Mouse (Mus musculus) G1E (cell line): ENCODE data around the gene Mmp24. TPM values are rescaled to one million over a fixed set of nuclear protein-coding genes. Genes with fewer than 3 reads are reported as not detected.
A peak's percentile ranks its signal among the peaks of the same experiment; 100 is the strongest.
"Not testable (repeated sequence)": the region's sequence is repeated elsewhere in the genome, so short reads cannot be mapped to it uniquely, and the experiment has no call there.

Experiments
- ATAC-seq: 2 replicates; pipeline ENCODE4 v1.8.0; 2016; ENCODE audit warnings: mild to moderate bottlenecking; ENCODE audit not compliant: insufficient number of reproducible peaks, poor library complexity, low FRiP score, severe bottlenecking; ENCODE audit errors: extremely low read depth
- DNase-seq: peaks from one replicate; pipeline ENCODE4 v3.0.0; 2012; ENCODE audit warnings: low spot score
- H3K27me3 ChIP-seq: 2 replicates; pipeline ENCODE4 v1.6.1; 2012; ENCODE audit warnings: mild to moderate bottlenecking, low read length, inconsistent platforms; ENCODE audit not compliant: insufficient read depth
- H3K36me3 ChIP-seq: replicated peaks from 2 replicates; pipeline ENCODE3; 2012; ENCODE audit warnings: mild to moderate bottlenecking, inconsistent platforms
- H3K4me1 ChIP-seq: 2 replicates; pipeline ENCODE4 v1.6.1; 2012; ENCODE audit warnings: low read depth, low read length, inconsistent platforms, mixed read lengths; ENCODE audit not compliant: insufficient read depth
- H3K4me3 ChIP-seq: 2 replicates; pipeline ENCODE4 v1.5.1; 2012; ENCODE audit warnings: low read depth, mild to moderate bottlenecking, inconsistent platforms, low read length, moderate library complexity, mixed read lengths
- H3K9me3 ChIP-seq: replicated peaks from 2 replicates; pipeline ENCODE4 v1.6.1; 2012; ENCODE audit warnings: inconsistent platforms
- CTCF ChIP-seq: IDR thresholded peaks from 2 replicates; pipeline ENCODE4 v1.5.1; 2012; ENCODE audit warnings: low read depth, low read length, inconsistent platforms, mixed read lengths
- GATA1 ChIP-seq: IDR thresholded peaks from 2 replicates; pipeline ENCODE4 v1.6.1; 2012; ENCODE audit warnings: borderline replicate concordance, low read length, inconsistent platforms, mixed read lengths
- GATA2 ChIP-seq: IDR thresholded peaks from 2 replicates; pipeline ENCODE4 v1.6.1; 2012; ENCODE audit warnings: low read depth, low read length, inconsistent platforms, borderline replicate concordance
- POLR2AphosphoS5 ChIP-seq: IDR thresholded peaks from 2 replicates; pipeline ENCODE4 v1.6.1; 2012; ENCODE audit warnings: low read depth, low read length, inconsistent platforms; ENCODE audit not compliant: insufficient replicate concordance
- TAL1 ChIP-seq: conservative IDR thresholded peaks from 2 replicates; pipeline ENCODE4 v1.6.1; 2012; ENCODE audit warnings: low read depth, low read length, inconsistent platforms, mixed read lengths
- polyA plus RNA-seq: library from polyadenylated mRNA; stranded (reverse); fragments of >175 nt; gene quantifications from 2 replicates; pipeline ENCODE4 v1.2.3, GENCODE M21; 2012
- total RNA-seq, 2 experiments: library from RNA; stranded (forward) in 1 of 2; stranded (reverse) in 1 of 2; fragments of 200-1000 nt in 1 of 2; fragments of >200 nt in 1 of 2; fragmentation: Nextera tagmentation in 1 of 2; gene quantifications; 2 replicates each; pipeline ENCODE4 v1.2.3; 2014 to 2017

Gene Mmp24
- total and polyA plus RNA-seq, 3 experiments: 0.05 TPM; not detected in 2

DNA sequence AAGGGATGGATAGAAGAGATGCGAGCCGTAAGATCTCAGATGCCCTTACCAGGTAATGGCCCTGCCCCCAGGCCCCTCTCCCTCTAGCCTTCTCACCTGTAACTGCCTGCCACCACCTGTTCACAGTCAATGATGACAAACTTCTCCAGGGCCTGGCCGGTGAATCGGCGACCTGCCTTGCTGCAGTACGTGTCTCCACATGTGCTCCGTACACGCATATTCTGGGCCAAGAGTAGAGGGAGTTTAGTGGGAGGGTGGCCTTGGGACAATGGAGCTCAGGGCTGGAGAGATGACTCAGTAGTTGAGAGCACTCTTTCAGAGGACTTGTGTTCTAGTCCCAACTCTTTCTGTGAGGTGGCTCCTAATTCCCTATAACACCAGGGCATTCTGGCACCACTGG, 55.7 kb downstream of the Mmp24 start:
- DNase-seq (no peak), ATAC-seq (no peak)
- H3K9me3 ChIP-seq: no peaks in the 10 kb centered on the region
- TF ChIP-seq POLR2AphosphoS5: no peak
- no peak overlapping the region for H3K4me3 ChIP-seq
- no peaks in the 10 kb centered on the region for H3K36me3 ChIP-seq
- peaks cover 55% of the 10 kb centered on the region for H3K27me3 ChIP-seq
- H3K4me1 ChIP-seq: peaks cover 28% of the 10 kb centered on the region

DNA sequence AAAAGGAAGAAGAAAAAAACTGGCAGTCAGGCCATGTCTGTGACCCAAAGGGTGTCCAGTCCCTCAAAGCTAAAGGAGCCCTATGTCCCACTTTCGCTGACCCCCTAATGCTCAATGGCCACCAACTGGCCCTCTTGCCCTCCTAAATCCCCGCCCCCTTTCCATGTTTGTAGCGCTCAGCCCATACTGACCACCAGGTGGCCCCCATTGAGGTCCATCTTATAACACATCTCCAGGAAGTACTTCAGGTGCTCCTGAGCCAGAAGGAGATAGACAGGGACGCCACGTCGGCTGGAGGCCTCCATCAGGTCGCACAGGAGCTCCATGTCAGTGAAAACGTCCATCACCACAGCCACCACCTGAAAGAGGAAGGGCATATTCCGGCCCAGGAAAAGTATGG, 56.2 kb downstream of the Mmp24 start:
- H3K4me1 ChIP-seq: peaks cover 24% of the 10 kb centered on the region
- peaks cover 60% of the 10 kb centered on the region for H3K27me3 ChIP-seq
- DNase-seq (no peak), ATAC-seq (no peak)
- no peaks in the 10 kb centered on the region for H3K9me3 ChIP-seq
- H3K36me3 ChIP-seq: no peaks in the 10 kb centered on the region
- TF ChIP-seq GATA1: no peak
- TF ChIP-seq CTCF: no peak
- no peak for TF ChIP-seq GATA2
- no peak for TF ChIP-seq POLR2AphosphoS5
- no peak for TF ChIP-seq TAL1
- no peak overlapping the region for H3K4me3 ChIP-seq

DNA sequence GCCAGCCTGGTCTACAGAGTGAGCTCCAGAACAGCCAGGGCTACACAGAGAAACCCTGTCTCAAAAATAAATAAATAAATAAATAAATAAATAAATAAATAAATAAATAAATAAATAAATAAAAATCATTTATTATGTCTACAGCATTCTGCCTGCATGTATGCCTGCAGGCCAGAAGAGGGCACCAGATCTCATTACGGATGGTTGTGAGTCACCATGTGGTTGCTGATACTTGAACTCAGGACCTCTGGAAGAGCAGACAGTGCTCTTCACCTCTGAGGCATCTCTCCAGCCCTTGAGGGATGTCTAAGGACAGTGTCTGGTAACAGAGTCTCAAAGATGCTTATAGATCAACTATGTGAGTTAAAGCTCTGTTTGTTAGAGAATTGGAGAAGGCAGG, 56.9 kb downstream of the Mmp24 start:
- H3K4me3 ChIP-seq, ATAC-seq, H3K9me3 ChIP-seq, DNase-seq, H3K36me3 ChIP-seq: not testable (repeated sequence)
- TF ChIP-seq CTCF: 0 out of 2 replicates have a peak, but pooled peaks have one; percentile 16
- peaks cover 20% of the 10 kb centered on the region for H3K4me1 ChIP-seq
- peaks cover 64% of the 10 kb centered on the region for H3K27me3 ChIP-seq

DNA sequence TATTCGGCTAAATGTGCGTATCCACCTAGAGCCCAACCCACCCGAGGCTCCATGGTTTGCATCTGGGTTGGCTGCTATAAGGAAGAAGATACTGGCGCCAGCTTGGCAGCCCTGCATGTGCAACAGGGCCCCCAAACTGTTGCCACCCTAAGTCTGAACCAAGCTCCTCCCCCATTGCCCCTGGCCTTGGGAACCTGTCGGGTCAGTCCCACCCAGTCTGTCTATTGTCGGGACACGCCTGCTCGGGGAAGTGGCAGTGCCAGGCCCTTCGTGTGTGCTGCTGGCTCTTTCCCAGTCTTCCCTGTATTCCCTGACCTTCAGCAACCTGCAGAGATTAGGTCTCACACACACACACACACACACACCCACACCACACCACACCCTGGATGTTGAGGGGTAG, 59.6 kb downstream of the Mmp24 start, which contains the start of gene Fam83c:
TSS of gene Fam83c (minus strand) at position 123 of the 400 bp plus-strand sequence.
- peaks cover 17% of the 10 kb centered on the region for H3K4me1 ChIP-seq
- H3K9me3 ChIP-seq: no peaks in the 10 kb centered on the region
- no peak for TF ChIP-seq GATA1
- no peak for TF ChIP-seq CTCF
- TF ChIP-seq GATA2: no peak
- TF ChIP-seq TAL1: no peak
- TF ChIP-seq POLR2AphosphoS5: no peak
- no peaks in the 10 kb centered on the region for H3K36me3 ChIP-seq
- no peak within 1 kb of the TSS for H3K4me3 ChIP-seq
- no peak for DNase-seq
- ATAC-seq: no peak
- peaks cover 76% of the 10 kb centered on the region for H3K27me3 ChIP-seq

DNA sequence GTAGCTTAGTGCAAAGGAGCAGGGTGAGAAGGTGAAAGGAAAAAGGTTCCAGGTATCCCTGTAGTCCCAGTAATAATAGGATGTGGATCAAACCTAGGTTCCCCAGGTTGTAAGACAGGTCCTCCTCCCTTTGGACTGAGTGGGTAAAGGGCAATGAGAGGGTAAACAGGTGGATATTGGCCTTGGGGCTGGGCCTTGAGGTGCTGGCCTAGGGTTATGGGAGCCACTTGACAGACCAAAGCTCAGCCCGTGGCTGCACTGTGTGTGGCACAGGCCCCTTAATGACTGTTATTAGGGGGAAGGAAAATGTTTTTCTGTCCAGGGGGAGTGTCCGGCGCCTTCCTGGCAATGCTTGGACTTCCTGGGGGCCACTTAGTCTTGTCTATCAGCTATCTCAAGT, 62.8 kb downstream of the Mmp24 start:
- Histone ChIP-seq H3K36me3 (no peaks in the 10 kb centered on the region), H3K9me3 (no peaks in the 10 kb centered on the region), H3K4me1 (peaks cover 11% of the 10 kb centered on the region), H3K27me3 (peaks cover 71% of the 10 kb centered on the region), H3K4me3 (no peak overlapping the region)
- ATAC-seq: no peak
- no peak for DNase-seq
- TF ChIP-seq CTCF (no peak), POLR2AphosphoS5 (no peak), GATA2 (no peak), TAL1 (no peak), GATA1 (no peak)

DNA sequence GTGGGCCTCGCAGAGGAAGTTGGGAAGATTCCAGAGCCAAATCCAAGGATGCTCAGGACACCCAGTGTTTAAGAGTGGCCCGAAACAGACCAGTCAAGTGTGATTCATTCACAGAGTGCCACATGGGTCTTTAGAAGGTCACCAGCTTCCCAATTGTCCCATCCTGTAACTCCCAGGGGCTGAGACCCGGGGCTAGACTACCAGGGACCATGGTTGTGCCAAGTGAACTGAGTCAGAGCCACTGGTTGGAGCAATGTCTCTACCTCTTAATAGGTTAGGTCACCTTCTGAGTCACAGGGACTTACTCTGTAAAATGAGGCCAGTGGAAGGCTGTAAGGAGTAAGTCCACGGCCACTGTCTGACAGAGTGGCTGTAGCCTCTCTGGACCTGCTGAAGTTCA, 63.8 kb downstream of the Mmp24 start:
- no peak overlapping the region for H3K4me3 ChIP-seq
- no peak for TF ChIP-seq CTCF
- peaks cover 63% of the 10 kb centered on the region for H3K27me3 ChIP-seq
- no peaks in the 10 kb centered on the region for H3K9me3 ChIP-seq
- ATAC-seq: no peak
- no peak for DNase-seq
- H3K4me1 ChIP-seq: peaks cover 11% of the 10 kb centered on the region
- H3K36me3 ChIP-seq: no peaks in the 10 kb centered on the region

DNA sequence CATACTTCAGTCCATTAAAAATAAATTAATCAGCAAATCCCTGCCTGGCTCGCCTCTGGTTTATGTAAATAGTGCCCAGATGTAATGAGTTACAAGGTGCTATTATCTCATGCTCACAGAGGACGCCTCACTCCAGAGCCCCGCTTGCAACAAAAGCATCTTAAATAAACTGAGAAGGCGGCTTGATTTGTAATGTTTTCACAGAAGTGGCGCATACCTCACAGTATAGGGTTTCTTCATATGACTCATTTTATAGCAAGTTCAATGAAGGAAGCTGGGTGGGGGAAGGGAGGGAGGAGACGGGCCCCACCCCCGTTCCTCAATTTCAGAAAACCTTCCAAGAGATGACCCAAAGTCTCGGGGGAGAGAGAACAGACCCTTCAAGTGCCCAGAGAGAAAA, 71.8 kb downstream of the Mmp24 start:
- peaks cover 76% of the 10 kb centered on the region for H3K36me3 ChIP-seq
- H3K27me3 ChIP-seq: 0 out of 2 replicates have a peak, but pooled peaks cover 7% of the 10 kb centered on the region
- TF ChIP-seq TAL1: no peak
- no peak for TF ChIP-seq POLR2AphosphoS5
- no peak for TF ChIP-seq GATA2
- no peak for TF ChIP-seq CTCF
- TF ChIP-seq GATA1: no peak
- ATAC-seq: no peak
- DNase-seq: no peak
- H3K4me3 ChIP-seq: no peak overlapping the region
- peaks cover 9% of the 10 kb centered on the region; the same call in 1 of the 2 replicates for H3K4me1 ChIP-seq
- H3K9me3 ChIP-seq: no peaks in the 10 kb centered on the region
